Mouse (Mus musculus) liver, embryonic 12.5 days (tissue): Measurements from ENCODE around the gene Smad3. TPM values are rescaled to one million over a fixed set of nuclear protein-coding genes. Genes with fewer than 3 reads are reported as not detected.

ENCODE experiments used
- ATAC-seq: fragments of 200-750 bp; cut with Nextera tagmentation; 2 replicates; pipeline ENCODE4 v1.8.0; 2017; ENCODE audit warnings: moderate number of reproducible peaks, mild to moderate bottlenecking, moderate library complexity
- H3K27ac ChIP-seq: fragments of 300-500 bp; sonication (generic); 2 replicates; pipeline ENCODE4 v1.5.1; 2016; ENCODE audit warnings: mild to moderate bottlenecking
- H3K27me3 ChIP-seq: fragments of 300-500 bp; sonication (generic); replicated peaks from 2 replicates; pipeline ENCODE4 v1.6.1; 2016; ENCODE audit warnings: mild to moderate bottlenecking, moderate library complexity
- H3K36me3 ChIP-seq: fragments of 300-500 bp; sonication (generic); 2 replicates; pipeline ENCODE4 v1.6.1; 2016; ENCODE audit warnings: mild to moderate bottlenecking, moderate library complexity
- H3K4me1 ChIP-seq: fragments of 300-500 bp; sonication (generic); 2 replicates; pipeline ENCODE4 v1.6.1; 2016
- H3K4me2 ChIP-seq: fragments of 300-500 bp; sonication (generic); 2 replicates; pipeline ENCODE4 v1.6.1; 2016; ENCODE audit warnings: mild to moderate bottlenecking, moderate library complexity
- H3K4me3 ChIP-seq: fragments of 300-500 bp; sonication (generic); 2 replicates; pipeline ENCODE4 v1.5.1; 2016; ENCODE audit warnings: mild to moderate bottlenecking, moderate library complexity
- H3K9ac ChIP-seq: fragments of 300-500 bp; sonication (generic); 2 replicates; pipeline ENCODE4 v1.6.1; 2016; ENCODE audit warnings: mild to moderate bottlenecking, moderate library complexity
- H3K9me3 ChIP-seq: fragments of 300-500 bp; sonication (generic); replicated peaks from 2 replicates; pipeline ENCODE4 v1.6.1; 2016; ENCODE audit warnings: mild to moderate bottlenecking, moderate library complexity
- WGBS: fragments of 180-500 bp; shearing (Covaris S2); methylation state at CpG from one replicate; pipeline ENCODE4 v1.1.7; 2016; ENCODE audit not compliant: insufficient replicate concordance; 5-methylcytosine and 5-hydroxymethylcytosine counted together
- polyA plus RNA-seq: library from polyadenylated mRNA; unstranded; fragments of >200 nt; fragmentation: Nextera tagmentation; extraction: Ambion mirVana; gene quantifications from 2 replicates; pipeline ENCODE4 v1.2.1, GENCODE M21; 2016

Smad3 gene
- polyA plus RNA-seq, 1 experiment from 2014 or later: 7.2 TPM

GRCm38 (mm10) chr9:63701258-63701956, 56.4 kb downstream of the Smad3 start:
- Histone ChIP-seq H3K27me3 (no peaks in the 10 kb centered on the region), H3K9ac (no peak overlapping the region), H3K36me3 (no peaks in the 10 kb centered on the region), H3K4me3 (no peak overlapping the region), H3K27ac (no peak overlapping the region), H3K4me2 (no peak overlapping the region), H3K4me1 (peaks cover 80% of the 10 kb centered on the region), H3K9me3 (no peaks in the 10 kb centered on the region)
- no peak for ATAC-seq
- WGBS: 76% methylated on average over 10 of the region's 10 CpGs

- Histone ChIP-seq H3K4me2 (no peak overlapping the region), H3K27ac (0 out of 2 replicates have a peak overlapping the region, but pooled peaks have one; percentile 30), H3K4me3 (no peak overlapping the region), H3K9ac (peak overlapping the region; percentile 6; the same call in 1 of the 2 replicates), H3K4me1 (peaks cover 76% of the 10 kb centered on the region), H3K27me3 (no peaks in the 10 kb centered on the region), H3K36me3 (no peaks in the 10 kb centered on the region), H3K9me3 (no peaks in the 10 kb centered on the region)
- 57% methylated on average over 4 of the region's 4 CpGs for WGBS
- ATAC-seq: no peak
Observed at GRCm38 (mm10) chr9:63699145-63699544, 58.6 kb downstream of the Smad3 start.

GRCm38 (mm10) chr9:63698320-63699045, 59.3 kb downstream of the Smad3 start:
- H3K9ac ChIP-seq: peak overlapping the region; percentile 6; the same call in 1 of the 2 replicates
- peaks cover 74% of the 10 kb centered on the region for H3K4me1 ChIP-seq
- no peak for ATAC-seq
- peak overlapping the region; percentile 63 for H3K27ac ChIP-seq
- 44% methylated on average over 6 of the region's 7 CpGs for WGBS
- H3K4me2 ChIP-seq: peak overlapping the region; percentile 51; the same call in 1 of the 2 replicates
- H3K36me3 ChIP-seq: no peaks in the 10 kb centered on the region
- H3K9me3 ChIP-seq: no peaks in the 10 kb centered on the region
- no peak overlapping the region for H3K4me3 ChIP-seq
- H3K27me3 ChIP-seq: no peaks in the 10 kb centered on the region

- no peaks in the 10 kb centered on the region for H3K9me3 ChIP-seq
- H3K4me1 ChIP-seq: peaks cover 65% of the 10 kb centered on the region
- no peaks in the 10 kb centered on the region for H3K36me3 ChIP-seq
- H3K27me3 ChIP-seq: no peaks in the 10 kb centered on the region
- H3K4me3 ChIP-seq: no peak overlapping the region
- H3K9ac ChIP-seq: peak overlapping the region; percentile 37; the same call in 1 of the 2 replicates
- ATAC-seq: peak; percentile 73
- 21% methylated on average over 5 of the region's 5 CpGs for WGBS
- peak overlapping the region; percentile 51 for H3K4me2 ChIP-seq
- H3K27ac ChIP-seq: peak overlapping the region; percentile 74
Observed at GRCm38 (mm10) chr9:63697606-63698005, 60.2 kb downstream of the Smad3 start.

- H3K4me3 ChIP-seq: no peak overlapping the region
- peak overlapping the region; percentile 74 for H3K27ac ChIP-seq
- no peaks in the 10 kb centered on the region for H3K36me3 ChIP-seq
- peak overlapping the region; percentile 51 for H3K4me2 ChIP-seq
- ATAC-seq: peak; percentile 81
- no peaks in the 10 kb centered on the region for H3K9me3 ChIP-seq
- peaks cover 55% of the 10 kb centered on the region for H3K4me1 ChIP-seq
- H3K27me3 ChIP-seq: no peaks in the 10 kb centered on the region
- peak overlapping the region; percentile 37 for H3K9ac ChIP-seq
- WGBS: 30% methylated on average over 10 of the region's 10 CpGs
Observed at GRCm38 (mm10) chr9:63696463-63697105, 61.2 kb downstream of the Smad3 start.

- no peak overlapping the region for H3K4me3 ChIP-seq
- H3K27ac ChIP-seq: no peak overlapping the region
- H3K36me3 ChIP-seq: 0 out of 2 replicates have a peak, but pooled peaks cover 3% of the 10 kb centered on the region
- no peak overlapping the region for H3K4me2 ChIP-seq
- 72% methylated on average over 2 of the region's 2 CpGs for WGBS
- H3K4me1 ChIP-seq: peaks cover 21% of the 10 kb centered on the region
- H3K27me3 ChIP-seq: no peaks in the 10 kb centered on the region
- H3K9ac ChIP-seq: no peak overlapping the region
- ATAC-seq: no peak
- no peaks in the 10 kb centered on the region for H3K9me3 ChIP-seq
Observed at GRCm38 (mm10) chr9:63691960-63692359, 65.8 kb downstream of the Smad3 start.

- no peaks in the 10 kb centered on the region for H3K9me3 ChIP-seq
- 0 out of 2 replicates have a peak, but pooled peaks cover 6% of the 10 kb centered on the region for H3K4me1 ChIP-seq
- 0 out of 2 replicates have a peak, but pooled peaks cover 3% of the 10 kb centered on the region for H3K36me3 ChIP-seq
- no peak overlapping the region for H3K9ac ChIP-seq
- no peaks in the 10 kb centered on the region for H3K27me3 ChIP-seq
- no peak overlapping the region for H3K4me3 ChIP-seq
- ATAC-seq: no peak
- no peak overlapping the region for H3K27ac ChIP-seq
- no peak overlapping the region for H3K4me2 ChIP-seq
- WGBS: 79% methylated on average over 1 of the region's 1 CpGs
Observed at GRCm38 (mm10) chr9:63690511-63690910, 67.3 kb downstream of the Smad3 start.

- no peaks in the 10 kb centered on the region for H3K9me3 ChIP-seq
- H3K27me3 ChIP-seq: no peaks in the 10 kb centered on the region
- WGBS: 78% methylated on average over 7 of the region's 7 CpGs
- peaks cover 11% of the 10 kb centered on the region for H3K4me1 ChIP-seq
- H3K36me3 ChIP-seq: 0 out of 2 replicates have a peak, but pooled peaks cover 3% of the 10 kb centered on the region
- no peak overlapping the region for H3K4me3 ChIP-seq
- H3K9ac ChIP-seq: no peak overlapping the region
- no peak overlapping the region for H3K4me2 ChIP-seq
- ATAC-seq: no peak
- H3K27ac ChIP-seq: no peak overlapping the region
Observed at GRCm38 (mm10) chr9:63687413-63688015, 70.3 kb downstream of the Smad3 start.

- no peaks in the 10 kb centered on the region for H3K27me3 ChIP-seq
- 70% methylated on average over 5 of the region's 5 CpGs for WGBS
- peaks cover 24% of the 10 kb centered on the region for H3K4me1 ChIP-seq
- no peak for ATAC-seq
- H3K9me3 ChIP-seq: no peaks in the 10 kb centered on the region
- no peak overlapping the region for H3K4me3 ChIP-seq
- no peak overlapping the region for H3K9ac ChIP-seq
- H3K27ac ChIP-seq: no peak overlapping the region
- no peak overlapping the region for H3K4me2 ChIP-seq
- H3K36me3 ChIP-seq: 0 out of 2 replicates have a peak, but pooled peaks cover 2% of the 10 kb centered on the region
Observed at GRCm38 (mm10) chr9:63685352-63685751, 72.4 kb downstream of the Smad3 start.

GRCm38 (mm10) chr9:63684277-63684676, 73.5 kb downstream of the Smad3 start:
- 86% methylated on average over 6 of the region's 6 CpGs for WGBS
- H3K27ac ChIP-seq: no peak overlapping the region
- no peak for ATAC-seq

GRCm38 (mm10) chr9:63682943-63683342, 74.9 kb downstream of the Smad3 start:
- WGBS: 75% methylated on average over 2 of the region's 2 CpGs
- H3K4me3 ChIP-seq: no peak overlapping the region
- H3K36me3 ChIP-seq: no peaks in the 10 kb centered on the region
- H3K4me1 ChIP-seq: peaks cover 38% of the 10 kb centered on the region
- H3K4me2 ChIP-seq: no peak overlapping the region
- no peak for ATAC-seq
- H3K9me3 ChIP-seq: no peaks in the 10 kb centered on the region
- H3K27ac ChIP-seq: no peak overlapping the region
- H3K27me3 ChIP-seq: no peaks in the 10 kb centered on the region
- no peak overlapping the region for H3K9ac ChIP-seq

More at GRCm38 (mm10) chr9:63684277-63684676, 73.5 kb downstream of the Smad3 start:
- Histone ChIP-seq H3K9ac (no peak overlapping the region), H3K4me2 (no peak overlapping the region), H3K27me3 (no peaks in the 10 kb centered on the region), H3K36me3 (no peaks in the 10 kb centered on the region), H3K9me3 (no peaks in the 10 kb centered on the region), H3K4me3 (no peak overlapping the region), H3K4me1 (peaks cover 26% of the 10 kb centered on the region)
